Mouse (Mus musculus) hindbrain, embryonic 15.5 days (tissue): Measurements from ENCODE around the gene Lamc3. TPM values are rescaled to one million over a fixed set of nuclear protein-coding genes. Genes with fewer than 3 reads are reported as not detected.

Source experiments
- ATAC-seq: fragments of 200-750 bp; cut with Nextera tagmentation; 2 replicates; pipeline ENCODE4 v1.8.0; 2017; ENCODE audit warnings: low read depth, moderate number of reproducible peaks, moderate TSS enrichment; ENCODE audit not compliant: low FRiP score
- H3K27ac ChIP-seq: fragments of 300-500 bp; sonication (generic); replicated peaks from 2 replicates; pipeline ENCODE4 v1.5.1; 2015; ENCODE audit warnings: mild to moderate bottlenecking, inconsistent platforms
- H3K27me3 ChIP-seq: fragments of 300-500 bp; sonication (generic); 2 replicates; pipeline ENCODE4 v1.6.1; 2015; ENCODE audit warnings: control low read depth, inconsistent platforms
- H3K36me3 ChIP-seq: fragments of 300-500 bp; sonication (generic); 2 replicates; pipeline ENCODE4 v1.6.1; 2015; ENCODE audit warnings: control low read depth, inconsistent platforms
- H3K4me1 ChIP-seq: fragments of 300-500 bp; sonication (generic); replicated peaks from 2 replicates; pipeline ENCODE4 v1.6.1; 2015; ENCODE audit warnings: control low read depth, inconsistent platforms
- H3K4me2 ChIP-seq: fragments of 300-500 bp; sonication (generic); 2 replicates; pipeline ENCODE4 v1.6.1; 2015; ENCODE audit warnings: moderate library complexity, mild to moderate bottlenecking, inconsistent platforms
- H3K4me3 ChIP-seq: fragments of 300-500 bp; sonication (generic); 2 replicates; pipeline ENCODE4 v1.5.1; 2015; ENCODE audit warnings: mild to moderate bottlenecking, inconsistent platforms
- H3K9ac ChIP-seq: fragments of 300-500 bp; sonication (generic); 2 replicates; pipeline ENCODE4 v1.6.1; 2015; ENCODE audit warnings: inconsistent platforms
- H3K9me3 ChIP-seq: fragments of 300-500 bp; sonication (generic); 2 replicates; pipeline ENCODE4 v1.6.1; 2016; ENCODE audit warnings: control low read depth, inconsistent platforms
- WGBS: fragments of 180-500 bp; shearing (Covaris S2); methylation state at CpG from one replicate; pipeline ENCODE4 v1.1.7; 2015; 5-methylcytosine and 5-hydroxymethylcytosine counted together
- polyA plus RNA-seq: library from polyadenylated mRNA; unstranded; fragments of >200 nt; fragmentation: Nextera tagmentation; extraction: Ambion mirVana; gene quantifications from 2 replicates; pipeline ENCODE4 v1.2.1, GENCODE M21; 2015

The Lamc3 gene
- polyA plus RNA-seq, 1 experiment from 2014 or later: 5.4 TPM

DNA sequence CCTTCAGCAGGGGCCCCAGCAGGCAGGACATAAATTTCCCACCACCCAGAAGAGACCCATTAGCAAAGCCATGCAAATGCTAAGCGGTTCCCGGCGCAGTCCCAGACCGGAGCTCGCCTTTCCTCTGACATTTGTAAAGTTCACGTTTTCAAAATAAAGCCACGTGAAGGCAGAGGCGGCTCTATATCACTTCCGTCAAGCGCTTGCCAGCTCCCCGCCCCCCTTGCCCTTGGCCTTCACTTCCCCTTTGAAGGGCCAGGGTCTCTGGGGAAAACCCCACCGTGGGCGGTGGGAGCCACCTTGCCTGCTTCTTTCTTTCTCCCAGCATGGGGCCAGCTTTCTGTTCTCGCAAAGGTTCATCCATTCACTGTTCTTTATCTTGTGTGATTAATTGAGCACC lies 6.2 kb upstream of the Lamc3 start:
- H3K4me3 ChIP-seq: no peak overlapping the region
- H3K36me3 ChIP-seq: no peaks in the 10 kb centered on the region
- H3K4me1 ChIP-seq: peaks cover 5% of the 10 kb centered on the region
- no peak overlapping the region for H3K4me2 ChIP-seq
- no peak for ATAC-seq
- H3K27ac ChIP-seq: no peak overlapping the region
- 3% methylated on average over 14 of the region's 14 CpGs for WGBS
- H3K27me3 ChIP-seq: peaks cover 35% of the 10 kb centered on the region
- no peak overlapping the region for H3K9ac ChIP-seq
- H3K9me3 ChIP-seq: no peaks in the 10 kb centered on the region

GRCm38 (mm10) chr2:31883061-31883460 lies 4.0 kb upstream of the Lamc3 start:
- Histone ChIP-seq H3K4me1 (peaks cover 10% of the 10 kb centered on the region), H3K36me3 (no peaks in the 10 kb centered on the region), H3K9me3 (no peaks in the 10 kb centered on the region), H3K9ac (no peak overlapping the region), H3K27me3 (peaks cover 57% of the 10 kb centered on the region), H3K27ac (no peak overlapping the region), H3K4me3 (no peak overlapping the region), H3K4me2 (no peak overlapping the region)
- ATAC-seq: no peak
- 22% methylated on average over 4 of the region's 4 CpGs for WGBS

DNA sequence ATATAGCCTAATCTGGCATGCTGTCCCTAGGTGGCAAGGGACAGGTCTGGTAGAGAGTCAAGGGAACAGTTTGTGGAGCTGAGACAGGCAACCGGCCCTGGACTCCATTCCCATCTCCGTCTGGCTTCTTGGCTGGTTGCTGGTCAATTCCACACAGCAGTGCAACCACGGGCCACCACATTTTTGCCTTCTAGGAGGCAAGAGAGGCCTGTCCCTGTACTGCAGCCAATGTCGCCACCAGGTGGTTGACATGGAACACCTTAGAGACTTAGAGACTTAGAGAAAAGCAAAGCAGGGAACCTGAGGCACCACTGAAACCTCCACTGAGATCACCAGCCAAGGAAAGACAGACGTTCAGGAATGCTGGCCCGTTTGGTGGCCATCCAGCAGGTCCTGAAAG lies 2.3 kb upstream of the Lamc3 start:
- peaks cover 10% of the 10 kb centered on the region for H3K4me1 ChIP-seq
- WGBS: 32% methylated on average over 6 of the region's 6 CpGs
- no peak overlapping the region for H3K9ac ChIP-seq
- no peaks in the 10 kb centered on the region for H3K36me3 ChIP-seq
- ATAC-seq: no peak
- no peak overlapping the region for H3K4me3 ChIP-seq
- peaks cover 63% of the 10 kb centered on the region for H3K27me3 ChIP-seq
- H3K4me2 ChIP-seq: no peak overlapping the region
- H3K27ac ChIP-seq: no peak overlapping the region
- no peaks in the 10 kb centered on the region for H3K9me3 ChIP-seq

DNA sequence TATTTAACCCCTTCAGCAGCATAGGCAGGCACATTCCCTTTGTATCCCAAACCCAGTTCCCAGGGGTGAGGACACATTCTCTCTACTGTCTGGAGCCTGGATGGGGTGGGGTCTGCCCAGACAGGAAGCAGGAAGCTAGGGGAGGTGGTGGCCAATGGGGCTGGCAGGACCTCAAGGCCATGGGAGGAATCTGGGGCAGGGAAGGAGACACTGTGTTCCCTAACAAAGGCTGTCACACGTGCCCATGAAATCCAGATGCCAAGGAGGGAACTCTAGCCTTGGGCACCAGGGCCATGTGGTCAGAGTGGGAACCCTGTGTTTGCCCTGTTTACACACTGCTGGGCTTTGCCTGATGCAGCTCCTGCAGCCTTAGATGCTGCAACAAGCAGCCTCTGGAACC lies 1.8 kb downstream of the Lamc3 start:
- H3K27me3 ChIP-seq: peaks cover 41% of the 10 kb centered on the region

GRCm38 (mm10) chr2:31891219-31891618 lies 4.1 kb downstream of the Lamc3 start:
- 95% methylated on average over 2 of the region's 2 CpGs for WGBS
- peaks cover 14% of the 10 kb centered on the region for H3K4me1 ChIP-seq
- peaks cover 30% of the 10 kb centered on the region for H3K27me3 ChIP-seq
- H3K4me3 ChIP-seq: no peak overlapping the region
- ATAC-seq: no peak
- no peak overlapping the region for H3K9ac ChIP-seq
- H3K36me3 ChIP-seq: no peaks in the 10 kb centered on the region
- H3K27ac ChIP-seq: no peak overlapping the region
- no peaks in the 10 kb centered on the region for H3K9me3 ChIP-seq
- no peak overlapping the region for H3K4me2 ChIP-seq

More for the DNA sequence above, 1.8 kb downstream of the Lamc3 start:
- H3K9ac ChIP-seq: no peak overlapping the region
- ATAC-seq: no peak
- H3K9me3 ChIP-seq: no peaks in the 10 kb centered on the region
- no peak overlapping the region for H3K4me2 ChIP-seq
- H3K4me1 ChIP-seq: peaks cover 6% of the 10 kb centered on the region
- no peak overlapping the region for H3K4me3 ChIP-seq
- H3K36me3 ChIP-seq: no peaks in the 10 kb centered on the region
- H3K27ac ChIP-seq: no peak overlapping the region
- WGBS: 56% methylated on average over 1 of the region's 1 CpGs

DNA sequence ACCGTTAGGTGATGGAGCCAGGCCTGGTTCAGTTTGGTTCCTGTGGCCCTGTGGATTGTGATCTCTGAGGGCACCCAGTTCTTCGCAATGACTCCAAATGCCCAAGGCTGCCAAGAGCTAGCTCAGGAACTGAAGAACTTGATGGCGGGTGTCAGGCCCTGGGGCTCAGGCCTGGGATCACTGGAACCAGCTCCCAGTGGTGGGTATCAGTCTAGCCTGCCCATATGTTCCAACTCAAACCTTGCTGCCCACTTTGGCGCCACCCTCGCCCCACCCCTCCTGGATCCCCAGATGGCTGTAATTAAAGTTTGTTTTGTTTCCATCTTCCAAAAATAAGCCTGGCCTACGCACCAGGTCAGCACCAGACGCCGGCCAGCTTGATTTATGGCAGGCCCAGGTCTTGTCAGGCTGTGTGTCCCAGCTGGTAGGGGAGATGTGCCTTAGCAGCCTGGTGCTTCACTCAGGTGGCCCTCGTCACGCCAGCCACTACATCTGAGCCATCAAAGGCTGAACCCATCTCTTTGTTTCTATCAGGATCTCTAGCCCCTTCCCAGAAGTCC lies 6.1 kb downstream of the Lamc3 start:
- H3K4me2 ChIP-seq: no peak overlapping the region
- peaks cover 10% of the 10 kb centered on the region; the same call in 1 of the 2 replicates for H3K27me3 ChIP-seq
- peaks cover 10% of the 10 kb centered on the region; the same call in 1 of the 2 replicates for H3K4me1 ChIP-seq
- H3K9ac ChIP-seq: no peak overlapping the region
- H3K4me3 ChIP-seq: no peak overlapping the region
- H3K27ac ChIP-seq: no peak overlapping the region
- H3K9me3 ChIP-seq: no peaks in the 10 kb centered on the region
- 70% methylated on average over 10 of the region's 10 CpGs for WGBS
- H3K36me3 ChIP-seq: no peaks in the 10 kb centered on the region
- ATAC-seq: no peak

GRCm38 (mm10) chr2:31894221-31894870 lies 7.3 kb downstream of the Lamc3 start:
- H3K4me1 ChIP-seq: peaks cover 10% of the 10 kb centered on the region; the same call in 1 of the 2 replicates
- no peaks in the 10 kb centered on the region for H3K9me3 ChIP-seq
- no peaks in the 10 kb centered on the region for H3K27me3 ChIP-seq
- no peak for ATAC-seq
- no peaks in the 10 kb centered on the region for H3K36me3 ChIP-seq
- H3K9ac ChIP-seq: no peak overlapping the region
- WGBS: 57% methylated on average over 13 of the region's 13 CpGs
- H3K4me2 ChIP-seq: no peak overlapping the region
- H3K4me3 ChIP-seq: no peak overlapping the region
- H3K27ac ChIP-seq: no peak overlapping the region

GRCm38 (mm10) chr2:31900932-31901331 lies 13.8 kb downstream of the Lamc3 start:
- no peaks in the 10 kb centered on the region for H3K9me3 ChIP-seq
- H3K4me1 ChIP-seq: peaks cover 9% of the 10 kb centered on the region
- no peak for ATAC-seq
- 69% methylated on average over 4 of the region's 4 CpGs for WGBS
- no peak overlapping the region for H3K9ac ChIP-seq
- H3K4me2 ChIP-seq: no peak overlapping the region
- no peaks in the 10 kb centered on the region for H3K27me3 ChIP-seq
- H3K36me3 ChIP-seq: no peaks in the 10 kb centered on the region
- no peak overlapping the region for H3K27ac ChIP-seq
- H3K4me3 ChIP-seq: no peak overlapping the region

GRCm38 (mm10) chr2:31901659-31902362 lies 14.7 kb downstream of the Lamc3 start:
- H3K4me1 ChIP-seq: peaks cover 9% of the 10 kb centered on the region
- no peak overlapping the region for H3K4me2 ChIP-seq
- H3K9ac ChIP-seq: no peak overlapping the region
- WGBS: 60% methylated on average over 4 of the region's 4 CpGs
- no peaks in the 10 kb centered on the region for H3K27me3 ChIP-seq
- H3K4me3 ChIP-seq: no peak overlapping the region
- H3K36me3 ChIP-seq: no peaks in the 10 kb centered on the region
- no peaks in the 10 kb centered on the region for H3K9me3 ChIP-seq
- ATAC-seq: no peak
- H3K27ac ChIP-seq: no peak overlapping the region

- H3K27ac ChIP-seq: no peak overlapping the region
- H3K4me3 ChIP-seq: no peak overlapping the region
- H3K27me3 ChIP-seq: no peaks in the 10 kb centered on the region
- ATAC-seq: no peak
- H3K4me2 ChIP-seq: no peak overlapping the region
- no peak overlapping the region for H3K9ac ChIP-seq
- WGBS: 17% methylated on average over 6 of the region's 6 CpGs
- no peaks in the 10 kb centered on the region for H3K36me3 ChIP-seq
- no peaks in the 10 kb centered on the region for H3K9me3 ChIP-seq
- peaks cover 9% of the 10 kb centered on the region for H3K4me1 ChIP-seq
Measured at GRCm38 (mm10) chr2:31904089-31904488, 17.0 kb downstream of the Lamc3 start.

- Histone ChIP-seq H3K4me1 (peaks cover 7% of the 10 kb centered on the region), H3K4me2 (no peak overlapping the region), H3K9ac (no peak overlapping the region), H3K27me3 (no peaks in the 10 kb centered on the region), H3K36me3 (no peaks in the 10 kb centered on the region), H3K4me3 (no peak overlapping the region), H3K27ac (no peak overlapping the region), H3K9me3 (no peaks in the 10 kb centered on the region)
- no peak for ATAC-seq
- 18% methylated on average over 8 of the region's 8 CpGs for WGBS
Measured at GRCm38 (mm10) chr2:31904622-31905021, 17.5 kb downstream of the Lamc3 start.

- no peaks in the 10 kb centered on the region for H3K27me3 ChIP-seq
- no peaks in the 10 kb centered on the region; the same call in 1 of the 2 replicates for H3K4me1 ChIP-seq
- H3K27ac ChIP-seq: no peak overlapping the region
- WGBS: 42% methylated on average over 9 of the region's 9 CpGs
- H3K9ac ChIP-seq: no peak overlapping the region
- H3K4me2 ChIP-seq: no peak overlapping the region
- H3K4me3 ChIP-seq: no peak overlapping the region
- H3K9me3 ChIP-seq: no peaks in the 10 kb centered on the region
- H3K36me3 ChIP-seq: no peaks in the 10 kb centered on the region
- ATAC-seq: no peak
Measured at GRCm38 (mm10) chr2:31905682-31906081, 18.6 kb downstream of the Lamc3 start.
